Mouse (Mus musculus): ENCODE data around the gene Pias1.
"Not testable (repeated sequence)": the region's sequence is repeated elsewhere in the genome, so short reads cannot be mapped to it uniquely, and the experiment has no call there.

Gene Pias1

DNA sequence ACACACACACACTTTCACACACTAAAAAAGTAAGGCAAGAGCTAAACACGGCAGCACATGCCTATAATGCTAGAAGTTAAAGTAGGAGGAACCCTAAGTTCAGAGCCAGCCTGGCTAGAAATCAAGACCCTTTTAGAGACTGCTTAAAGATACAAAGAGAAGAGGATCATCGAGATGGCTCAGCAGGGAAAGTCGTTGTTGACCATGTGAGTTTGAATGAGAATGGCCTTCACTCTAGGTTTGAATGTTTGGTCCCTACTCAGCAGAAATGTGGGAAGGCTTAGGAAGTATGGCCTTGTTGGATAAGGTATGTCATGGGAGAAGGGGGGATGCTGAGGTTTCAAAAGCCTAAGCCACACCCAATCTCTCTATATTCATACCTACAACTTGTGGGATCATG lies 46.8 kb downstream of the Pias1 start:
- no peak for DNase-seq

DNA sequence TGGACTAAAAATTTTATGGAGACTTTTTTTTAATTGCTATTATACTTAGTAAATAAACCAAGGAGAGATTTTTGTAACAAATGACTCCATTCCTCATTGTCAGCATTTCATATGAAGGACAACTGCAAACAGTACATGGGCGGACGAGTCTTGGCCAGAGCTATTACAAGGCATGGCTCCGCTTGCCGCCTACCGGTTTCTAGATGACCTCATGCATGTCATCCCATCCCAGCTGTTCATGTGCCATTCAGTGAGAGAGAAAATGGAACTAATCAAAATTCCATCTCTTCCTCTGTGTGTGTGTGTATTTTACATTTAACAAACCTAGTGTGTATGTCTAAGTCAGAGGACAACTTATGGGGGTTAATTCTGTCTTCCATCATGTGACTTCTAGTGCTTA lies 51.9 kb downstream of the Pias1 start:
- DNase-seq: peak; percentile 31 to 36

DNA sequence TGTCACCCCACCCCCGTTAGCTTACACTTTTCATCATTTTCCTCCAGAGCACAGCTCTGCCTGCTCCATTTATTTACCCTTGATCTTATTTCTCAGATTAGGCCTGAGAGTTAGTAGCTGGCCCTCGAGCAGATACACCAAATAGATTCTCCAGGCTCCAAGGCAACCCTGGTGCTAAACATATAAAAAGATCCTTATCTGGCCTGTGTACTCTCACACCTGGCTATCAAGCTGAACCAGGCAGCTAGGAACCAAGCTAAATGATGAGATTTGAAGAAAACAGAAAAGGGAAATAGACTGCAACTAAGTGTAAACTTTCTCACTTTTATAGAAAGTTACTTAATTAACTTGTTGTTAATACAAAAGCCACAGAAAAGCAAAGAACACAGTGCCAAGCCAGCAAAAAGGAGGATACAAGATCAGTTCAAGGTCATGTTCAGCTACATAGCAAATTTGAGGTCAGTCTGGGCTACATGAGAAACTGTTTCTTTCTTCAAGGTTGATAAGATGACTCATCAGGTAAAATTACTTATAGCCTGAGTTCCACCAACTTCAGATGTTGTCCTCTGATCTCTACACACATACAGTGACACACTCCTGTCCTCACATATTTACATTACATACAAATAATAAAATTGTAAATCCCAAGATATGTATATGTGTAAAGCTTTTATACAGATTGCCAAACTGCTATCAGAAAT lies 52.9 kb downstream of the Pias1 start:
- DNase-seq: no peak

DNA sequence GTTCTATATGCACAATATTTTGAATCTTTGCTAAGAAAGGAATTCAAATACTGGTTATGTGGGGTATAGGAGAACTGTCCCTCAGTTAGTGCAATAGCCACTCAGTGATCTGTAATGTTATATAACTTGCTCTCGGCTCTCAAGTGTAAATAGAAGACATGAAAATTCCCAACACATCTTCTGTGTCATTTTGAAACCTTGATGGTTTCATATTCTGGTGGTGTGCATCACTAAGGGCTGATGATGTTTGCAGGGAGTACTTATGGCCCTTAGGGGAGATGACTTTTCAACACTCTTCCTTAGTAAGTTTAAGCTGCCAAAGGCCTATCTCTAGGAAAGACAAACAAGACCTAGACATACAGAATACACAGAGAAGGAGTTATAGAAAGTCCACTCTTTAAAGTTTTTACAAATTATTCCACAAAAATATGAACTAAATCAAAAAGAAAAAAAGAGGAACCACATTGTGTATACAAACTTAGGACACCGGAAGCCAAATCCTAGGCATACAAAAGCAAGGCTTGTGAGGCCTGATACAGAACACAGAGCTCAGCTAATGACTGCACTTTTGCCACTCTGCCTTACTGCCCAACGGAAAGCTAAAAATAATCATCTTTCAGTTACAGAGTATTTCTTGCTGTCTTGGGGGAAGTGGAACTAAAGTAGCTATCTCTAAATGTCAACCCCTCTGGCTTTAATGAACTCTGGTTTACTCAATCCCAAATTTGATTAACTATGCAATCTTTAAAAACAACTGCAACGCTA lies 55.0 kb downstream of the Pias1 start:
- DNase-seq: no peak

DNA sequence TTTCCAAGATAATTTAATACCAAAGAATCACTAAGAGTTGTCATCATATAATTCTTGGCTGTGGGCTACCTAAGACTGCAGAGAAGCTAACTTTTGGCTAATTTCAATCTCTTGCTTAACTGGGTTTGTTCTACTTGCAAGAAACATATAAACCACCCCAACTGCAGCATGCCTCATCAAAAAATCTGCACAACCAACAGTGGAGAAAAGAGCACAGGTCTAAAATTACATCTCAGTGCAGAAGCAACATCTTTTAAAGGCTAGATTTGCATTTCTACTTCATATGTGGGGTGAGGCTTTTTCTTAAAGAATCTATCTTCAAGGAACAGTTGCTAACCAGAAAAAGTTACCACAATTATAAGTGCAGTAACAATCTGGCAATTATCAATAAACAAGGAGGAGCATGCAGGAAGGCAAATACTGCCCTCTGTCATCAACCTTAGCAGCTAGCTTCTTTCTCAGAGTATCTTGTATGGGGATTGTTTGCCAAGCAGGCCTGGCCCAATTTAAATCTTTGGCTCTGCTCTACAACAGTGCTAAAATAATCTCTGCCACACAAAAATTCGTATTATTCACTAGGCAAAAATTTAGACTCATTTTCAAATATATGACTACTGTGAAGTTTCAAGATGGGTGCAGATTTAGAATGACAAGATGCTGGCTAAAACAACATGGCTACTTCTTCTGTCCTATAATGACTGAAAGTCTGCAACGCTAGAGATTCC lies 62.7 kb downstream of the Pias1 start:
- no peak for DNase-seq

DNA sequence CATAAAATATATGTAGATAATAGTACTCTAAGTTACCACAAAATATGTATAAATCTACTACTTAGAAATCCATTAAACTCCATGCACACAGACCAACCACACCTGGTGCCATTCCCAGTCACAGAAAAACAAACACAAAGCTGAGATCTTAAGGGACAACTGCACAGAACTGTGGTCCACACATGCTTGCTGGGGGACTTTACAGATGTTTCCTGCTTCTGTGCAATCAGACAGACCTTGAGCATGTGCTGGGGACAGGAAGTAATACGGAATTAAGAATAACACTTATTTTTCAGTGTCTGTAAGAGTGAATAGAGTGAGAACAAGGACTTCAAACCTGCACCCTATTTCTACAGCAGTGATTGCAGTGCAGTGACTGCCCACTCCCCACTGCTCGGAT lies 66.8 kb downstream of the Pias1 start:
- no peak for DNase-seq

DNA sequence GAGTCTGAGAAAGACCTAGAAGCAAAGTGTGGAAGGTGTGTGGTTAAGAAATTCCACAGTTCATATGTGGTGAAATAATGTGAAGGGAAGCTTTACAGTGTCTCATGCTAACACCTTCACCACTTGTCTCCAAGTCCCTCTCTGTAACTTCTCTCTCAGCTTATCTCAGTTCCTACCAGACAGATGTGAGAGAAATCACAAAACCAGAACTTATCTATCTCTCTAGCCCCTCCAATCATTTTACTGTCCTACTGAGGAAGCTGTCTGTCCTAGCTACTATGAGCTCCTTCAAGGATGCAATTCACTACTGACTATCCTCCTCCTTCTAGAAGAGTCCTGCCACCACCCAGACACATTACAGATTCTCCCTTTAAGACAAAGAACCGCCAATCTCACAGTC lies 70.7 kb downstream of the Pias1 start:
- DNase-seq: no peak

DNA sequence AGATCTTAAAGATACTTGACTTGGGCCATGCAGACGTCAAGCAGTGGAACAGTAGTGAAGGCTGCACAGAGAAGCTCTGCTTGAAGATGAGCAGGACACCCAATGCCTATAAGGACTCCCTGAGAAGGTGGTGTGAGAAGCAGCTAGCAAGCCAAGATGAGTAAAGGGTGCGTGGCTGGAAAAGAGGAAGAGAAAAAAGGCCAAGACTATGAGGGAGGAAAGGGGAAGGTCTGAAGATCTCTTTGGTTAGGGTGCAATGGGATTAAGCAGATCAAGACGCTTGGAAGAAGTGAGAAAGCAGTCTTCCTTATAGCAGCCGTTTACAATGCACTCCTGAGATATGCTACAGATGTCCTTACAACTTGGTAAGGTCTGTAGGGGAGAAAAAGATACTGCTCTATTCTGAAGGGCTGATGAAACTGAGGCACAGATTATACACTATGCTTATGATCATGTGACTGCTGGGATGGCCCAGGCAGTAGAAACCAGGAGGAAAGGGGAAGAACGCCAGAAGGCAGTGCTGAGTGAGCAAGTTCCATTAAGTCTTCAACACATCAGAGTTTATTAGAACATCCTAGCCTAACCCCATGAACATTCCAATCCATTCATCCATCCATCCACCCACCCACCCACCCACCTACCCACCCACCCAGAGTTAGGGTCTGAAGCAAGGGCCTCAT lies 74.2 kb downstream of the Pias1 start:
- DNase-seq: no peak

DNA sequence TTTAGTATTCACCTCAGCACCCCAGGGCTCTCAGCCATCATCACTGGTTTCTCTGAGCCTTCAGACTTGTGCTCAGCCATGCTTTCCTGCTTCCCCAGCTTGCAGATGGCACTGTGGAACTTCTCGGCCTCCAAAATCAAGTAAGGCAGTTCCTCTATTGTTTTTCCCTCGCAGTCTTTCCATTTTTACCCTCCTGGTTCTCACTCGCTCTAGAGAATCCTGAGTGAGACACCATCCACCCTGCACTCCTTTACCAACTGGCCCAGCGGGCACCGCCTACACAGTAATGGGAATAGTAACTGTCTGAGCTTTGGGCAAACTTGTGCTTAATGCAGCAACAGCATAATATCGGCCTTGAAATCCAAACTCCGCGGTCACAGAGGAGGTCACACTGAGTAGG lies 82.7 kb downstream of the Pias1 start:
- no peak for DNase-seq

DNA sequence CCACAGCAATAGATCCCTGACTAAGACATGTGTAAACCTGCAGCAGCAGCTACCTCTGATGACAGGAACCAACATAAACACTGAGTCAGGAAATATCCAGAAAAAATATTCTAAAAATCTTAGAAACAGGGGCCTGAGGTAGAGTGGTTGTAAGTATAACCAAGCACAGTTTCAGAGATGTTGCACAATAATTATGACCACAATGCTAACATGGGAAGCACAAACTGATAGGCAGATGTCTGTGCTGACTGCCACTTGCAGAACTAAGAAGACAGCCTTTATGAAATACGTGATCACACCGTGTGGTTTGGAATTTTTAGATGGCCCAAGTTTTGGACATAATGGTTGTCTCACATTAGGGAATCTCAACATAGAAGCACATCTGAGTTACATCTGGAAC lies 83.9 kb downstream of the Pias1 start:
- no peak for DNase-seq

DNA sequence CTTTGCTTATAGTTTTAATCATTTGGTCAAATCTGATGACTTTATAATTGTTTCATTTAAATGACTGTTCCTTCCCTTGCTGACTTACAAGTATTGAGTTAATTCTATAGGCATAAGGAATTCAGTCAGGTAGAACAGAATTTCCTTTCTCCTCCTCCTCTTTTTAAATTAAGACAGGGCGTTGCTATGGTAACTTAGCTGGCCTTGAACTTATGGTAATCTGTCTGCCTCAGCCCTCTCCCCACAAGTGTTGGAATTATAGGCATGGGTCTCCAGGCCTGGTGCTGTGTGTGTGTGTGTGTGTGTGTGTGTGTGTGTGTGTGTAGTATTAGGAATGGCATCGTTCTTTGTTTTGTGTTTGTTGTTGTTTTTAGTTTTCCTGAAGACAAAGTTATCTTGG lies 86.0 kb downstream of the Pias1 start:
- no peak for DNase-seq

DNA sequence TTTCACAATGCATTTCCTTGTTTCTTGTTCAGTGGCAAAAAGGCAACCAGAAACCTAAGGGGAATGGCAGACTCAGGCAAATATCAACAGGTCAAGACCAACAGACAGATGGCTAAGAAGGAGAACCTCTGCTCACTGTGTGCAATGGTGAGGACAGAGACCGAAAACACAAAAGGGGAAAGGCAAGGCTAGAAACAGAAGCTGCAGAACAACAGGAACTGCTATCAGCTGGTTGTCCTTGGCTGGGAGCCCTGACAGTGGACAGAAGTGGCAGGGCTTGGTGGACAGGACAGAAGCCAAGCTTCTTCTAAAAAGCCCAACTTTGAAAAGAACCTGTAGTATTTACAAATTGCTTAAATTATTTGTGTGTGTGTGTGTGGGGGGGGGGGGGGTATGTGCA lies 93.2 kb downstream of the Pias1 start:
- peak; percentile 21 to 23 for DNase-seq

DNA sequence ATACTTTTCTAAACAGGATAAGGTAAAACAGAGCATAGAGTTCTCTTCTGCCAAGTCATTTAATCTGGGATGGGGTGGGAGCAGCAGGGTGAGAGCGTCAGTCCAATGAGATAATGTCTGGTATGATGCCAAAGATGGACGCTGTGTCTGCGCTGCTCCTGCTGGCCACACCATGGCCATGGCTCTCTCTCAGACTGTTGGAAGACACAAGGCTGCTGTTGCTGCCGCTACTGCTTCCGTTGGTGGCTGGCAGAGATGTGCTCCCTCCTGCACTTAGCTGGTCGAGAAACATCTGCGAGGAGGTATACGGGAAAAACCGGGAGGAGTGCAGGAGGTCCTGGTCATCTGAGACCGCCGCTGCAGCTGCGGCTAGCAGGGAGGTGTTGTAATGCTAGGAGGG lies 105.9 kb downstream of the Pias1 start:
- DNase-seq: peak; percentile 58 to 64

DNA sequence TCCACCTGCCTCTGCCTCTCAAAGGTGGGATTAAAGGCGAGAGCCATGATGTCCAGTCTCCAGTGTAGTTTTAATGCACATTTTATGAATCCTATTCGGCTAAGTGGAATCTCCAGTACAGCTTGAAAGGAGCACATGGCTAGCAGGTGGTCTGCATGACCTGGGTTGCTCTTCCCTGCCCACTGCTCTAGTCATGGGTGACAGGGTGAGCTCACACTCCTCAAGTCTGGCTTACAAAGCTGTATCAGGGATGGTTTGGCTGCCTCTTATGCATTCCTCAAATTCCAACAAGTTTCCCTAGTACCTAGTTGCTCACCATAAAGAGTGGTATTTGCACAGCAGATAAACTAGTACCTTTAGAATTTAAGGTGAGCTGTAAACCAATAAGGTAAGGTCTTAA lies 109.9 kb downstream of the Pias1 start:
- no peak for DNase-seq

DNA sequence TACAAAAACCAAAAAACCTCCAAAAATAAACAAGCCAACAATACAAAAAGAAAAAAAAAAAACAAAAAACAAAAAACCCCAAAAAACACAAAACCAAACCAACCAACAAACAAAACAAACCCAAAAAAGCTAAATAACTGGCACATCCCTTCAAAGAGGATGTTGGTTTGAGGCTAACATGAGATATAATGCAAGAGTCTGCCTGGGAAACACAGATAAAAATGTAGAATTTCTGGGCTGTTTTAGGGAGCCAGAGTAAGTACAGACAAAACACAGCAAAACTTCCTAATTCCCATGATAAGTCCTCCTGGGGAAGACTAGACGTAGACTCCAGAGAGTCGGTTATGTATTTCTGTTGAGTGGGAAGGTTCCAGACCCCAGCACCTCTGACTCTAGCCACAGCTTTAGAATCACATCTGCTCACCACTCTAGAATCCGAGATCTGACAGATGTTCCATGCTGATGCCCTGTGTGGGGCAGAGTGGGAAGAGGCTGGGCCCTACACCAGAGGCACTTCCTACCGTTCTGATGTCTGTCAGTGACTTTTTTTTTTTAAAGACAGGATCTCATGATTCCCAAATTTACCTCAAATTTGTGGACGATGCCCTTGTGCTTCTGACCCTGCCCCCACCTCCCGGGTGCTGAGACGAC lies 110.6 kb downstream of the Pias1 start:
- DNase-seq: no peak

DNA sequence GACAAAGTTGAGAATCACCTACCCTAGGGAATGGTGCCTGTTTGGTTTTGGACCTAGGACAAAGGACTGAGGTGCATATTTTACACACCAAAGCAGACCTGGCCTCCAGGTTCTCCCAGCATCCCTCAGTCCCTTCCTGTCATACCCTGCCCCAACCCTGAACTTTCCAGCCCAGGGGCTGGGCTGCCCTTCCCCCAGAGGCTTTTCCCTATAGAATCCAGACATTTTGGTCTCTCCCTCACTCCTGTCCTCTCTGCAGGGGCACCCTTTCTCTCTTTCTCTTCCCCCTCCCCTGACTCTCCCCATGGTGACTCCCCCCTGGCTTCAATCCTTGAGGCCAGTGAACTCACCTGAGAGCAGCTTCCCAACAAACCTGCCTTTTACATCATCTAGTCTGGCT lies 117.0 kb downstream of the Pias1 start:
- no peak for DNase-seq

DNA sequence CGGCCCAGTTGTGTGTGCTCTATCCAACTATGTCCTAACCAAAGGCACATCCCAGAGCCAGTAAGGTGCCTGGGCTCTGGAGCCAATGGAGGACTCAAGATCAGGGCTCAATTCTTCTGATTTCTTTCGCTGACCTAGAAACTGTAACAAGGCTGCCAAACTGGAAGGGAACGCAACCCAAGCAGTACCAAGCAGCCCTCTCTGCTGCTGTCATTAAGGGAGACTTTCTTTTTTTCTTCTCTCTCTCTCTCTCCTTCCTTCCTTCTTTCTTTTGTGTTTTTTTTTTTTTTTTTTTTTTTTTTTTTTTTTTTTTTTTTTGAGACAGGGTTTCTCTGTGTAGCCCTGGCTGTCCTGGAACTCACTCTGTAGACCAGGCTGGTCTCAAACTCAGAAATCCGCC lies 118.5 kb downstream of the Pias1 start:
- DNase-seq: not testable (repeated sequence)

DNA sequence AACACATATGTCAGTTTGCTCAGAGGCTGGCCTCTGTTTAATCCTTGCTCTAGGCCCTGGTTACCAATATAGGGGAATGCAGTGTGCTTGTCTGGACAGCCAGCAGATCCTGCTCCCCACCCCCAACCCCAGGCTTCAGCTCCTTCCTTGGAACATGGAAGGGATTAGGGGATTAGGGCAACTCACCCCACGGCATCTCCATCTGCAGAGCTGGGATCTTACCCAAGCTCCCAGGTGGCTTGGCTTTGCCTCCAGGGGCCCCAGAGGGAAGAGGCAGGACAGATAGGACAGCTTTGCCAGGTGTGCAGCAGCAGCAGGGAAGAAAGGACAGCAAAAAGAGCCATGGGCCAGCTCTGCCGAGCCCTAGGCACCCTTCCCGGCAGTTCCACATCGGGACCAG lies 126.9 kb downstream of the Pias1 start:
- DNase-seq: peak; percentile 37 to 39

DNA sequence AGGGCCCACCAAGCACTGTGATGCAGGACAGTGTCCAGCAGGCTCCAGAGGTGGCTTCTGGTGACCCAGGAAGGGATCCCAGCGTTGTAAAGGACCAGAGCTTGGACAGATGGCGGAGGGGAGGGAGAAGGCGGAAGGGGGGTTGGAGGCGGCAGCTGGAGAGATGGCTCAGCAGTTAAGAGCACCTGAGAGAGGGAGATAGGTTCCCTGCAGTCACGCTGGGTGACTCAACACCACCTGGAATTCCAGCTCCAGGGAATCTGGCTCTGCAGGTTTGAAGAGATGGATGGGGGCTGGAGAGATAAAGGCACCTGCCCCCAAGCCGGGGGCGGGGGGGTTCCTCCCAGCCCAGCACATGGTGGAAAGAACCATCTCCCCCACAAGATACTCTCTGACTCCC lies 127.6 kb downstream of the Pias1 start:
- not testable (repeated sequence) for DNase-seq

DNA sequence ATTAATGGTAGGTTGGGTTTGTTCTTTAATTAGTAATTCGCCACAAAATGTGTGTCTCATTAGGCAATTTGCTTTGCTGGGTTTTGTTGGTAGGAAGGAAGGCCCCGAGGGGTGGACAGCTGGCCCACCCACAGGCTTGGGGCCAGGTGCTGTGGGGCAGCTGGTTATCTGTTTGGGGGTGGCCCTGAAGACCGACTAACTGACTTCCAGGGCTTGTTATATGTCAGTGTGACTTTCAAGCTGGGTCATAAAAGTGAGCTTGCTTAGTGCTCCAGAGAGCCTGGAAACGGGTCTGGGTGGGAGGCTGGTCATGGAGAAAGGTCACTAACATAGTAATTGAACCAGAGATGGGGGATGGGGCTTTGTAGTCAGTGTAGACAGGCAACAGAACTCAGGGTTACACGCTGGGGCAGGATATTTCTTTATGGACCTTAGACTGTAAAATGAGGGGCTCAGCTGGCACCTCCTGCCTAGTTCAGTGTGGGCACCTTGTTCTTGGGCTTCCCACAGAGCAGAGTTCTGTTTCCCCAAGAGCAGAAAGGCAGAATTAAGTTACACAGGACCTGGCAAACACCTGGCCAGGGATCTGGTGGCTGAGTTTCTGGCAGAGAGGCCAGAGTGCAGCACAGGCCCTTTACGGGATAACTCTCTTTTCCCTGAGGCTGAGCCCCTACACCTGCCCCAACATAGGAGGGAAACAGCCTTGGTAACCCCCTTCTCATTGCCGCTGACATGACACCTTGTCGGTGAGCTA lies 129.3 kb downstream of the Pias1 start:
- DNase-seq: no peak

DNA sequence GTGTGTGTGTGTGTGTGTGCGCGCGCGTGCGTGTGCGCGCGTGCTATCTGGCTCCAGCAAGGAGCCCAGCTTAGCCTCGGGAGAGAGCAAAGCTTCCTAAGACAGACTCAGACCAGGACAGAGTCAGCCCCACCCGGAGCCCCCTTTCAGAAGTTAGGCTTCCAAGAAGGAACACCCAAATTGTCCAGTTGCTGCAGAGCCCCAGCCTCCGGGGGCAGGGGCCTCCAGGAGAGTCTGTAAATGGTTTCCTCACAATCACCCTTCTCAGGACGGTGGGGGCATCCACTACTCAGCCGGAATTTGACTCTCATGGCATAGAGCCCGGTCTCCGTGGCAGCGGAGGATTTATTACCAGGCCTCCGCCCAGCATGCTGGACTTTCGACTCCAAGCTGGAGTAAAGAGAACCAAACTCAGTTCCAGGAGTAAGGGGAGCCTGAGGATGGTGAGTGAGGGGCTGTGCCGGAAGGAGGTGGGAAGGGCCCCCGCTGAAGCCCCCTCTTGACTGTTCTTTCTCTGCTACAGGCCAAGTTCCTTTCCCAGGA lies 129.9 kb downstream of the Pias1 start, which contains the start of gene Calml4:
Gene Calml4, plus strand, starts transcription at position 362 of the 543 bp plus-strand sequence.
- peak; percentile 69 to 81 for DNase-seq

DNA sequence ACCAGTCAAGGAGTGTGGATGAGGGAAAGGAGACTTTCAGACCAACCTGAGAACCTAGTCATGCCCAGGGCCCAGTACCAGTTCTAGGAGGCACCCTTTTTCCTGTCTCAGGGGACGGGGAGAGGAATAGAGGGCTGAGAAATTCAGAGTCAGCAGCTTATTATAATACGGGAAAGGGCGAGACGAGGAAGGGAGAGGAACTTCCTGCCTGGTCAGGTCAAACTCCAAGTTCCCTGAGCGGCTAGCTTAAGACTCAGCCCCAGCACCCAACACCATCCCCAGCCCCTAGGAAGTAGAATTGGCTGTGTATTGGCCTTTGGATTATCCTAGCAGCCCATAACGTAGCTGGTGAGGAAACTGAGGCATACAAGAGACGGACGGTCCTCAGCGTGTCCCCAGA lies 130.5 kb downstream of the Pias1 start:
- no peak for DNase-seq

Measured in cerebellum, postnatal 14 days (tissue).